Mouse (Mus musculus) forebrain, embryonic 16.5 days (tissue): Measurements from ENCODE around the gene Nsg1. TPM values are rescaled to one million over a fixed set of nuclear protein-coding genes. Genes with fewer than 3 reads are reported as not detected.

ENCODE experiments used
- ATAC-seq: fragments of 200-750 bp; cut with Nextera tagmentation; 2 replicates; pipeline ENCODE4 v1.8.0; 2017; ENCODE audit warnings: mild to moderate bottlenecking, moderate library complexity
- H3K27ac ChIP-seq: fragments of 300-500 bp; sonication (generic); 2 replicates; pipeline ENCODE4 v1.5.1; 2014; ENCODE audit warnings: low read length, control low read depth
- H3K27me3 ChIP-seq: fragments of 300-500 bp; sonication (generic); replicated peaks from 2 replicates; pipeline ENCODE4 v1.6.1; 2014; ENCODE audit warnings: low read length; ENCODE audit not compliant: control insufficient read depth, insufficient read depth
- H3K36me3 ChIP-seq: fragments of 300-500 bp; sonication (generic); 2 replicates; pipeline ENCODE4 v1.6.1; 2014; ENCODE audit not compliant: control insufficient read depth, insufficient read depth
- H3K4me1 ChIP-seq: fragments of 300-500 bp; sonication (generic); replicated peaks from 2 replicates; pipeline ENCODE4 v1.6.1; 2014; ENCODE audit warnings: low read length; ENCODE audit not compliant: control insufficient read depth, insufficient read depth
- H3K4me2 ChIP-seq: fragments of 300-500 bp; sonication (generic); 2 replicates; pipeline ENCODE4 v1.6.1; 2014; ENCODE audit warnings: mild to moderate bottlenecking, low read length, control low read depth
- H3K4me3 ChIP-seq: fragments of 300-500 bp; sonication (generic); replicated peaks from 2 replicates; pipeline ENCODE4 v1.5.1; 2014; ENCODE audit warnings: mild to moderate bottlenecking, low read length, control low read depth
- H3K9ac ChIP-seq: fragments of 300-500 bp; sonication (generic); replicated peaks from 2 replicates; pipeline ENCODE4 v1.6.1; 2014; ENCODE audit warnings: low read depth, low read length, control low read depth
- H3K9me3 ChIP-seq: fragments of 300-500 bp; sonication (generic); 2 replicates; pipeline ENCODE4 v1.6.1; 2016; ENCODE audit warnings: low read length; ENCODE audit not compliant: control insufficient read depth
- WGBS: fragments of 180-500 bp; shearing (Covaris S2); extraction: QIAGEN DNeasy Blood & Tissue Kit; methylation state at CpG from one replicate; pipeline ENCODE4 v1.1.7; 2014; 5-methylcytosine and 5-hydroxymethylcytosine counted together
- polyA plus RNA-seq: library from polyadenylated mRNA; unstranded; fragments of >200 nt; fragmentation: Nextera tagmentation; extraction: Ambion mirVana; gene quantifications from 2 replicates; pipeline ENCODE4 v1.2.1, GENCODE M21; 2015

Gene Nsg1
- polyA plus RNA-seq, 1 experiment from 2014 or later = 1,459 TPM

- Histone ChIP-seq H3K27ac (no peak overlapping the region), H3K9me3 (no peaks in the 10 kb centered on the region), H3K9ac (no peak overlapping the region), H3K36me3 (peaks cover 6% of the 10 kb centered on the region), H3K4me2 (no peak overlapping the region), H3K27me3 (no peaks in the 10 kb centered on the region), H3K4me1 (no peaks in the 10 kb centered on the region), H3K4me3 (no peak overlapping the region)
- WGBS = 96% methylated on average over 5 of the region's 5 CpGs
- ATAC-seq = no peak
Measured at GRCm38 (mm10) chr5:38119268-38119667, 40.4 kb downstream of the Nsg1 start.

DNA sequence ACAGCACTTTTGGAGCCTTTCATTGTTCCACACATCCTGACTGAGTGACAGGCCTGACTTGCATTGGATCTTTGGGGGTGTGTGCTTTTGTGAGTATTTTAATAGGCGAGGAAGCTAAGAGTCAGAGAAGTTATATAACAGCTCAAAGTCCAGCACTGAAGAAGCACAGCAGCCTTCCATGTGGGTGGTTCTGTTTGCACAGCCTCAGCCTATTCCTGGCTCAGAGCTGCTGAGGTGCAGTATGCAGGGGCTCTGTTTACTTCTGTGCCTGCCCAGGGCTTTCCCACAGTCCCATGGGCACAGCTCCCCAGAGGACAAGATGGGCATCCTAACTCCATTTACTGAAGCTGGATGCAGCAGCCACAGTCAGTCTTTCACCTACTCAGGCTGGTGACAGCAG lies 42.7 kb downstream of the Nsg1 start:
- Histone ChIP-seq H3K4me1 (no peaks in the 10 kb centered on the region), H3K9ac (no peak overlapping the region), H3K4me2 (no peak overlapping the region), H3K27ac (no peak overlapping the region), H3K4me3 (no peak overlapping the region), H3K27me3 (no peaks in the 10 kb centered on the region), H3K36me3 (peaks cover 6% of the 10 kb centered on the region), H3K9me3 (no peaks in the 10 kb centered on the region)
- no peak for ATAC-seq
- 86% methylated on average over 1 of the region's 1 CpGs for WGBS

DNA sequence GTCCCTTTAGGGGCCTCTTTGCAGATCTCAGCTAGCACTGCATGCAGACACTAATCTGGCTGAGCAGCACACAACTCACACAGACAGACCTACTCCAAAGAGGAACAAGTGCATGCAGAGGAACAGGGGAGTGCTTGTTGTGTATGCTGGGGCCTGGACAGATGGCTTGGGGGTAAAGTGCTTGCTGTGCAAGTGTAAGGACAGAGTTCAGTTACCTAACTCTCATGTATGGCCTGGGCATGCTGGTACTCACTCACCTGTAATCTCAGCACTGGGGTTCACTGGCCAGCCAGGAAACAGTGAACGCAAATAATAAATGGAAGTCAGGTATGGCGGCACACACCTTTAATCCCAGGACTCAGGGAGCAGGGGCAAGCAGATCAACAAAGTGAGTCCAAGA lies 45.2 kb downstream of the Nsg1 start:
- 94% methylated on average over 2 of the region's 2 CpGs for WGBS
- no peak for ATAC-seq
- H3K4me3 ChIP-seq = no peak overlapping the region
- no peaks in the 10 kb centered on the region for H3K9me3 ChIP-seq
- H3K4me2 ChIP-seq = no peak overlapping the region
- H3K36me3 ChIP-seq = peaks cover 6% of the 10 kb centered on the region
- no peaks in the 10 kb centered on the region for H3K27me3 ChIP-seq
- H3K4me1 ChIP-seq = no peaks in the 10 kb centered on the region
- no peak overlapping the region for H3K27ac ChIP-seq
- no peak overlapping the region for H3K9ac ChIP-seq

- H3K9me3 ChIP-seq = no peaks in the 10 kb centered on the region
- H3K4me2 ChIP-seq = no peak overlapping the region
- 83% methylated on average over 10 of the region's 10 CpGs for WGBS
- no peak overlapping the region for H3K27ac ChIP-seq
- no peak for ATAC-seq
- no peak overlapping the region for H3K9ac ChIP-seq
- no peaks in the 10 kb centered on the region for H3K4me1 ChIP-seq
- H3K27me3 ChIP-seq = no peaks in the 10 kb centered on the region
- H3K4me3 ChIP-seq = no peak overlapping the region
- no peaks in the 10 kb centered on the region for H3K36me3 ChIP-seq
Measured at GRCm38 (mm10) chr5:38106807-38107206, 52.9 kb downstream of the Nsg1 start.

DNA sequence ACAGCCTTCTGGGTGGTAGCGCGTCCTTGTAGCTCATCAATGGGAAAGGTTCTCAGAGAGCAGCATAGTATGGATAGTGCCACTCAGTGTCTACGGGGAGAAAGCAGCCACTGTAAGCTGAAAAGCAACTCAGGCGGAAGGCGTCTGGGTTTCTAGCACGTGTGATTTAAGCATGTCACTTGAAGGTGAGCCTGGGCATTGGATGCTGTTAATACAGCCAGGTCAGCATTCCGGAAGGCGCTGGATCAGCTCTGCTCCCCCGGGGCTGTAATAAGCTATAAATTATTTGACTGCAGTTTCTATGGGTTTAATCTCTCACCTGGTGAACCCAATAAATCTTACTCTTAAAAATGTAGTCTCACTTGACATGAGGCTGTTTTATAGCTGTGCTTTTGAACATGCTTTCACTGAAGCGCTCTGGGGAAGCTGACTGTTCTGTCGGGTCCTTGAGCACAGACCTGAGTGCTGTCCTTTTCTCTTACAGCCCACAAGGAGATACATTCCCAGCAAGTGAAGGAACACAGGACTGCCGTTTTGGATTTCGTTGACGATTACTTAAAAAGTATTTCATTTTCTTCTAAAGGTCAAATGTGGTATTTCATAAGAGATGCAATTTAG lies 53.5 kb downstream of the Nsg1 start:
- H3K27ac ChIP-seq = no peak overlapping the region
- H3K4me3 ChIP-seq = no peak overlapping the region
- 89% methylated on average over 14 of the region's 14 CpGs for WGBS
- no peaks in the 10 kb centered on the region for H3K36me3 ChIP-seq
- no peaks in the 10 kb centered on the region for H3K27me3 ChIP-seq
- no peak overlapping the region for H3K9ac ChIP-seq
- ATAC-seq = no peak
- H3K4me1 ChIP-seq = no peaks in the 10 kb centered on the region
- no peaks in the 10 kb centered on the region for H3K9me3 ChIP-seq
- H3K4me2 ChIP-seq = no peak overlapping the region

GRCm38 (mm10) chr5:38102945-38103344 lies 56.8 kb downstream of the Nsg1 start:
- no peaks in the 10 kb centered on the region for H3K9me3 ChIP-seq
- no peak for ATAC-seq
- no peaks in the 10 kb centered on the region for H3K27me3 ChIP-seq
- WGBS = 80% methylated on average over 2 of the region's 2 CpGs
- H3K9ac ChIP-seq = no peak overlapping the region
- H3K36me3 ChIP-seq = no peaks in the 10 kb centered on the region
- no peak overlapping the region for H3K27ac ChIP-seq
- no peak overlapping the region for H3K4me2 ChIP-seq
- no peak overlapping the region for H3K4me3 ChIP-seq
- no peaks in the 10 kb centered on the region for H3K4me1 ChIP-seq

GRCm38 (mm10) chr5:38099139-38099676 lies 60.5 kb downstream of the Nsg1 start:
- Histone ChIP-seq H3K27me3 (no peaks in the 10 kb centered on the region), H3K4me2 (no peak overlapping the region), H3K9ac (no peak overlapping the region), H3K4me1 (no peaks in the 10 kb centered on the region), H3K36me3 (no peaks in the 10 kb centered on the region), H3K4me3 (no peak overlapping the region), H3K9me3 (no peaks in the 10 kb centered on the region), H3K27ac (no peak overlapping the region)
- WGBS = 52% methylated on average over 2 of the region's 2 CpGs
- no peak; the same call in 1 of the 2 replicates for ATAC-seq

DNA sequence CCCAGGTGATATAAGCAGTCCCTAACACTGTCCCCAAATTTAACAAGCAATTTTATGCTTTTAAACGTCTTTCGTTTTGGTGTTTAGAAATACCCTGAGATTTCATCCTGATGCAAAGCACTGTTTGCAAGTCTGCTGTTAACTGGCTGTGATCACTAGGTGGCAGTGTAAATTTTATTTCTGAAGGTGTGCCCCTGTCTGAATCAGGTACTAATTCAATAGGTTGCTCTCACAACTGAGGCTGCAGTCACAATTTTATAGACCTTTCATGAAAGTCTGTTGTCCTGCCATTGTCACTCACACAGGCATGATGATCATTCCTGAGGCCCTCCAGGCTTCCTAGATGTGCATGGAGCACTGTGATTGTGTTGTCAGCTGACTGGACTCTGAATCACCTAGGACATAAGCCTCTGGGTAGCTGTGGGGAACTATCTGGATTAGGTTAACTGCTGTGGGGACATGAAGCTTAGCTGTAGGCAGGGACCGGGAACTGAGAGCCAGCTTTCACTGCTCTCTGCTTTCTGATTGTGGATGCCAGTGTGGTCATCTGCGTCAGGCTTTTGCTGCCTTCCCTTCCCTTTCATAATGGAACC lies 62.1 kb downstream of the Nsg1 start:
- no peak overlapping the region for H3K4me2 ChIP-seq
- no peaks in the 10 kb centered on the region for H3K4me1 ChIP-seq
- no peaks in the 10 kb centered on the region for H3K36me3 ChIP-seq
- H3K9me3 ChIP-seq = no peaks in the 10 kb centered on the region
- no peak overlapping the region for H3K4me3 ChIP-seq
- no peak overlapping the region for H3K27ac ChIP-seq
- WGBS = 71% methylated on average over 4 of the region's 4 CpGs
- ATAC-seq = 0 out of 2 replicates have a peak, but pooled peaks have one; percentile 38
- H3K27me3 ChIP-seq = no peaks in the 10 kb centered on the region
- H3K9ac ChIP-seq = no peak overlapping the region

DNA sequence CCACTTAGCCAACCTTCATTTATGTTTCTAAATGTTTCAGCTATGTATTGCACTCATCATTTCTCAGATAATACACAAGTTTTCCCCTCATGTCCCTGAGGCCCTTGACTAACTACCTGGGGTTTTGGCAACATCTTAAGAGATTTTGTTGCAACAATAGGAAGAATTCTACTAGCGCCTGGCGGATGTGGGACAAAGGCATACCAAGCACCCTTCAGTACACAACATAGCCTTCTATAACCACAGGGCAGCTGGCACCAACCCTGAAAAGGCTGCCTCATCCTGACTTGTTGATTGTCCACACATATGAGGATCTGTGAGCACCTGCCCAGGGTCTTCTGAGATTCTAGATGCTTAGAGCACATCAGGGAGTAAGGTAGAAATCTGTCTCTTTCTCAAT lies 65.4 kb downstream of the Nsg1 start:
- Histone ChIP-seq H3K27ac (no peak overlapping the region), H3K4me3 (no peak overlapping the region), H3K36me3 (no peaks in the 10 kb centered on the region), H3K4me1 (peaks cover 5% of the 10 kb centered on the region; the same call in 1 of the 2 replicates), H3K27me3 (no peaks in the 10 kb centered on the region), H3K4me2 (no peak overlapping the region), H3K9ac (no peak overlapping the region), H3K9me3 (no peaks in the 10 kb centered on the region)
- ATAC-seq = no peak
- WGBS = 85% methylated on average over 2 of the region's 2 CpGs
